Mouse (Mus musculus): ENCODE data around the gene Pbrm1. TPM values are rescaled to one million over a fixed set of nuclear protein-coding genes. Genes with fewer than 3 reads are reported as not detected.
A peak's percentile ranks its signal among the peaks of the same experiment; 100 is the strongest.

Gene Pbrm1
- polyA plus RNA-seq, 1 experiment from 2014 or later, result 93.0 TPM

GRCm38 (mm10) chr14:31135495-31136410 is 116.8 kb downstream of the Pbrm1 start:
- ATAC-seq (ENCODE audit: extremely low read depth, insufficient number of reproducible peaks, low FRiP score, low TSS enrichment), result no peak
- H3K27ac ChIP-seq (replicated peaks), result no peak overlapping the region
- H3K9ac ChIP-seq, result no peak overlapping the region
- no peak overlapping the region for H3K4me2 ChIP-seq
- H3K9me3 ChIP-seq, result no peaks in the 10 kb centered on the region
- no peak overlapping the region for H3K4me3 ChIP-seq
- peaks cover 75% of the 10 kb centered on the region for H3K36me3 ChIP-seq
- H3K4me1 ChIP-seq, result peaks cover 41% of the 10 kb centered on the region
- WGBS, result 92% methylated on average over 34 of the region's 34 CpGs
- H3K27me3 ChIP-seq (replicated peaks), result no peaks in the 10 kb centered on the region

- no peak overlapping the region for H3K9ac ChIP-seq
- ATAC-seq (ENCODE audit: extremely low read depth, insufficient number of reproducible peaks, low FRiP score, low TSS enrichment), result no peak
- H3K4me1 ChIP-seq, result peaks cover 40% of the 10 kb centered on the region
- no peak overlapping the region for H3K4me2 ChIP-seq
- H3K4me3 ChIP-seq, result no peak overlapping the region
- peak overlapping the region; percentile 63; the same call in 1 of the 2 replicates for H3K27ac ChIP-seq (replicated peaks)
- peaks cover 84% of the 10 kb centered on the region for H3K36me3 ChIP-seq
- WGBS, result 86% methylated on average over 26 of the region's 26 CpGs
- no peaks in the 10 kb centered on the region for H3K27me3 ChIP-seq (replicated peaks)
- no peaks in the 10 kb centered on the region for H3K9me3 ChIP-seq
These were observed 117.7 kb downstream of the Pbrm1 start for GRCm38 (mm10) chr14:31136411-31137280.

GRCm38 (mm10) chr14:31137281-31137595 is 118.3 kb downstream of the Pbrm1 start:
- Histone ChIP-seq H3K4me3 (no peak overlapping the region), H3K9ac (0 out of 2 replicates have a peak overlapping the region, but pooled peaks have one; percentile 28), H3K4me1 (peaks cover 34% of the 10 kb centered on the region), H3K36me3 (peaks cover 90% of the 10 kb centered on the region), H3K27ac (replicated peaks) (peak overlapping the region; percentile 63), H3K27me3 (replicated peaks) (no peaks in the 10 kb centered on the region), H3K9me3 (no peaks in the 10 kb centered on the region), H3K4me2 (no peak overlapping the region)
- WGBS, result 73% methylated on average over 10 of the region's 10 CpGs
- no peak for ATAC-seq (ENCODE audit: extremely low read depth, insufficient number of reproducible peaks, low FRiP score, low TSS enrichment)

GRCm38 (mm10) chr14:31137791-31138190 is 118.9 kb downstream of the Pbrm1 start:
- no peaks in the 10 kb centered on the region for H3K27me3 ChIP-seq (replicated peaks)
- 78% methylated on average over 11 of the region's 11 CpGs for WGBS
- no peak overlapping the region for H3K4me2 ChIP-seq
- H3K4me3 ChIP-seq, result no peak overlapping the region
- H3K36me3 ChIP-seq, result peaks cover 96% of the 10 kb centered on the region
- H3K9me3 ChIP-seq, result 0 out of 2 replicates have a peak, but pooled peaks cover 4% of the 10 kb centered on the region
- ATAC-seq (ENCODE audit: extremely low read depth, insufficient number of reproducible peaks, low FRiP score, low TSS enrichment), result no peak
- H3K4me1 ChIP-seq, result peaks cover 29% of the 10 kb centered on the region
- H3K9ac ChIP-seq, result no peak overlapping the region
- peak overlapping the region; percentile 63 for H3K27ac ChIP-seq (replicated peaks)

- H3K27ac ChIP-seq (replicated peaks), result peak overlapping the region; percentile 63; the same call in 1 of the 2 replicates
These were observed 119.4 kb downstream of the Pbrm1 start for GRCm38 (mm10) chr14:31138219-31138896.

GRCm38 (mm10) chr14:31138897-31139429 is 120.0 kb downstream of the Pbrm1 start:
- 87% methylated on average over 9 of the region's 9 CpGs for WGBS
- ATAC-seq (ENCODE audit: extremely low read depth, insufficient number of reproducible peaks, low FRiP score, low TSS enrichment), result no peak

More at GRCm38 (mm10) chr14:31138219-31138896, 119.4 kb downstream of the Pbrm1 start:
- no peak for ATAC-seq (ENCODE audit: extremely low read depth, insufficient number of reproducible peaks, low FRiP score, low TSS enrichment)
- 0 out of 2 replicates have a peak, but pooled peaks cover 5% of the 10 kb centered on the region for H3K9me3 ChIP-seq
- H3K4me2 ChIP-seq, result no peak overlapping the region
- no peak overlapping the region for H3K9ac ChIP-seq
- H3K4me1 ChIP-seq, result peaks cover 23% of the 10 kb centered on the region
- no peaks in the 10 kb centered on the region for H3K27me3 ChIP-seq (replicated peaks)
- H3K4me3 ChIP-seq, result no peak overlapping the region
- 83% methylated on average over 23 of the region's 35 CpGs for WGBS
- peaks cover 100% of the 10 kb centered on the region for H3K36me3 ChIP-seq

GRCm38 (mm10) chr14:31139666-31140065 is 120.7 kb downstream of the Pbrm1 start:
- ATAC-seq (ENCODE audit: extremely low read depth, insufficient number of reproducible peaks, low FRiP score, low TSS enrichment), result no peak
- no peak overlapping the region for H3K9ac ChIP-seq
- no peak overlapping the region for H3K4me3 ChIP-seq
- no peak overlapping the region for H3K4me2 ChIP-seq
- 0 out of 2 replicates have a peak, but pooled peaks cover 5% of the 10 kb centered on the region for H3K9me3 ChIP-seq
- WGBS, result 82% methylated on average over 12 of the region's 12 CpGs
- H3K4me1 ChIP-seq, result peaks cover 11% of the 10 kb centered on the region
- peaks cover 94% of the 10 kb centered on the region for H3K36me3 ChIP-seq
- H3K27ac ChIP-seq (replicated peaks), result no peak overlapping the region
- no peaks in the 10 kb centered on the region for H3K27me3 ChIP-seq (replicated peaks)

More at GRCm38 (mm10) chr14:31138897-31139429, 120.0 kb downstream of the Pbrm1 start:
- H3K4me2 ChIP-seq, result no peak overlapping the region
- H3K36me3 ChIP-seq, result peaks cover 99% of the 10 kb centered on the region
- no peak overlapping the region for H3K9ac ChIP-seq
- peaks cover 17% of the 10 kb centered on the region for H3K4me1 ChIP-seq
- no peaks in the 10 kb centered on the region for H3K27me3 ChIP-seq (replicated peaks)
- H3K27ac ChIP-seq (replicated peaks), result 0 out of 2 replicates have a peak overlapping the region, but pooled peaks have one; percentile 3
- H3K9me3 ChIP-seq, result 0 out of 2 replicates have a peak, but pooled peaks cover 5% of the 10 kb centered on the region
- H3K4me3 ChIP-seq, result no peak overlapping the region

GRCm38 (mm10) chr14:31140141-31140540 is 121.2 kb downstream of the Pbrm1 start:
- H3K27me3 ChIP-seq (replicated peaks), result no peaks in the 10 kb centered on the region
- H3K4me2 ChIP-seq, result no peak overlapping the region
- WGBS, result 87% methylated on average over 15 of the region's 15 CpGs
- no peak overlapping the region for H3K4me3 ChIP-seq
- peaks cover 94% of the 10 kb centered on the region for H3K36me3 ChIP-seq
- no peak overlapping the region for H3K27ac ChIP-seq (replicated peaks)
- no peak overlapping the region for H3K9ac ChIP-seq
- H3K9me3 ChIP-seq, result 0 out of 2 replicates have a peak, but pooled peaks cover 5% of the 10 kb centered on the region
- ATAC-seq (ENCODE audit: extremely low read depth, insufficient number of reproducible peaks, low FRiP score, low TSS enrichment), result no peak
- peaks cover 11% of the 10 kb centered on the region for H3K4me1 ChIP-seq

GRCm38 (mm10) chr14:31141011-31141410 is 122.1 kb downstream of the Pbrm1 start:
- H3K9ac ChIP-seq, result no peak overlapping the region
- no peak for ATAC-seq (ENCODE audit: extremely low read depth, insufficient number of reproducible peaks, low FRiP score, low TSS enrichment)
- no peak overlapping the region for H3K4me3 ChIP-seq
- peaks cover 11% of the 10 kb centered on the region for H3K4me1 ChIP-seq
- H3K9me3 ChIP-seq, result 0 out of 2 replicates have a peak, but pooled peaks cover 5% of the 10 kb centered on the region
- H3K27ac ChIP-seq (replicated peaks), result no peak overlapping the region
- peaks cover 94% of the 10 kb centered on the region for H3K36me3 ChIP-seq
- no peaks in the 10 kb centered on the region for H3K27me3 ChIP-seq (replicated peaks)
- WGBS, result 94% methylated on average over 14 of the region's 14 CpGs
- H3K4me2 ChIP-seq, result no peak overlapping the region

GRCm38 (mm10) chr14:31145694-31146093 is 126.8 kb downstream of the Pbrm1 start:
- Histone ChIP-seq H3K4me3 (no peak overlapping the region), H3K36me3 (peaks cover 73% of the 10 kb centered on the region), H3K4me2 (no peak overlapping the region), H3K4me1 (no peaks in the 10 kb centered on the region), H3K9ac (no peak overlapping the region), H3K9me3 (0 out of 2 replicates have a peak, but pooled peaks cover 5% of the 10 kb centered on the region), H3K27me3 (replicated peaks) (no peaks in the 10 kb centered on the region; the same call in 1 of the 2 replicates), H3K27ac (replicated peaks) (no peak overlapping the region)
- WGBS, result 89% methylated on average over 11 of the region's 11 CpGs
- no peak for ATAC-seq (ENCODE audit: extremely low read depth, insufficient number of reproducible peaks, low FRiP score, low TSS enrichment)
